Mouse (Mus musculus): ENCODE data around the gene Chst14. TPM values are rescaled to one million over a fixed set of nuclear protein-coding genes. Genes with fewer than 3 reads are reported as not detected.

The Chst14 gene
- polyA plus RNA-seq, 1 experiment from 2014 or later: 21.6 TPM

DNA sequence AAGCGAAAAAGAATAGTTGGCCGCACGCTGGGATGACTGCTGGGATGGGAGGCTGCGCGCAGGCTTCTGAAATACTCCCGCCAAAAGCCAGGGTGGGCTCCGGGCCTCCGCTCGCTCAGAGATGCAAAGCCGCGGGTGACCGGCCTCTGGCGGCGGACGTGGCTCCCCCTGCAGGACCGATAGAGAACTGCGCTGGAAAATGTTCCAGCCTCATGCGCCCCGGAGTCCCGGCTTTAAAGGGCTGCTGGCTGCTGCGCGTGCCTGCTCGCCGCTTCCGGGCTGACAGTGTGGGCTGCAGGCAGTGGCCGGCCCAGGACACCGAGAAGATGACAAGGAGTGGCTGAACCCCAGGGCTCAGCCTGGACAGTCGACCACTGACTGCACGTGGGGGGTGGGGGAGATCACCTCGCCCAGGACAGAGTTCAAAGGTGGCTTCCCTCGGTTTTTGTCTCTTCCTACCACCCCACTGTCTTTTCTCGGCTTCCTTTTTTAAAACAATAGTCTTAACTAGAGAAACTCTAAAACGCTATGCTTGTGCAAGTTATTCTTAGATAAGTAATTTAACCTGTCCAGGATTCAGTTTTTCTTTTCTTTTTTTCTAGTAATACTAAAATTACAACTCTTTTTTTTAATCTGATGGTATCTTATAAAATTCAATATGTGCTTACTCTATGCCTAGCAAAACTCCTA lies 46.5 kb downstream of the Chst14 start:
- Histone ChIP-seq H3K36me3 (no peaks in the 10 kb centered on the region), H3K9ac (peak overlapping the region; percentile 67), H3K4me2 (peak overlapping the region; percentile 72), H3K4me3 (peak overlapping the region; percentile 45), H3K27me3 (replicated peaks) (peaks cover 46% of the 10 kb centered on the region), H3K27ac (replicated peaks) (no peak overlapping the region), H3K9me3 (no peaks in the 10 kb centered on the region), H3K4me1 (peaks cover 15% of the 10 kb centered on the region)
- WGBS: 2% methylated on average over 33 of the region's 33 CpGs
- ATAC-seq (ENCODE audit: extremely low read depth, insufficient number of reproducible peaks, low FRiP score, low TSS enrichment): no peak; the same call in 1 of the 2 replicates

DNA sequence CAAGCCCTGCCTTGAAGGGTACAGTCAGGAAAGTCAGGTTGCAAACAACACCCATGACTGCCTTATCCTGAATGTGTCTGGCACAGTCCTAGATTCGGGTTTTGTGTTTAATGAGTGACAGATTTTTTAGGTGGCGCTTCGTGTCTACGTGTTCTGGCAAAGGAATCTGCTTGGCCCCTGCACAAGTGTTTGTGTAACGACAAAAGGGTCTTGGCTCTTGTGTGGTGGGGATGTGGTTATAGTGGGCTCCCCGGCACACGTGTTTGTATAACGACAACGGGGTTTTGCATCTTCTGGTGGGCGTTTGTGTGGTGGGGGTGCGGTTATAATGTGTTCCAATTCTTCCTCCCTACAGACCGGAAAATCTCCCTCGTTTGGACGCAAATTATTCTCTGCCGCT lies 49.6 kb downstream of the Chst14 start:
- H3K9ac ChIP-seq: peak overlapping the region; percentile 84
- H3K4me2 ChIP-seq: peak overlapping the region; percentile 90
- H3K4me1 ChIP-seq: peaks cover 15% of the 10 kb centered on the region
- 6% methylated on average over 15 of the region's 15 CpGs for WGBS
- no peaks in the 10 kb centered on the region for H3K9me3 ChIP-seq
- no peaks in the 10 kb centered on the region for H3K36me3 ChIP-seq
- 0 out of 2 replicates have a peak, but pooled peaks have one; percentile 8 for ATAC-seq (ENCODE audit: extremely low read depth, insufficient number of reproducible peaks, low FRiP score, low TSS enrichment)
- H3K4me3 ChIP-seq: peak overlapping the region; percentile 65
- H3K27ac ChIP-seq (replicated peaks): no peak overlapping the region
- peaks cover 46% of the 10 kb centered on the region for H3K27me3 ChIP-seq (replicated peaks)

DNA sequence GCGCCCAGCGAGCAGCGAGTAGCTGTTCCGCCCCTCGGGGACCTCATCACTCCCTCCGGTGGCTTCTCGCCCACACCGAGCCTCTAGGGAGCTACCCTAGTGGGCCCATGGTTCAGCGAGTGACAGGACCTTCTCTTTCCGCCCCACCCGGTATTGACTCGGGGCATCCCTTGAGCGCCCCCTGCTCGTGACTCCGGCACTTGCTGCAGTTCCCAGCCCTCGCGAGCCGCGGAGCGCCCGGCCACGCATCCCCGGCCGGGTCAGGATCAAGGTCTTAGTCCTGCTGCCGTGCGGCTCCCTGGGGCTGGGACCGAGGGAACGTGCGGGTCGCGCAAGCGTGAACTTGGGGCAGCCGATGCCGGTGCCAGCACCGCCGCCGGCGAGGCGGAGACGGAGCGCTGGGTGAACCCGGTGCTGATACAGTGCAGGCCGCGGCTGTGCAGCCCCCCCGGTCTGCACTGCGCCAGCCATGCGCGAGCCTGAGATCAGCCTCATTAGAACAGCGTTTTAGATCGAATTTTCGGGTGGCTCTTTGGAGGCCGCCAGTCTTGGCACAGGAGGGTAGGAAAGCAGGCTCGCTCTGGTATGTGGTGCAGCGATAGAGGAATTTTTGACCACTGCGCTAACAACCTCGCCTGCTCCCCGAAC lies 50.1 kb downstream of the Chst14 start:
- Histone ChIP-seq H3K4me2 (peak overlapping the region; percentile 90), H3K4me1 (peaks cover 15% of the 10 kb centered on the region), H3K27me3 (replicated peaks) (peaks cover 46% of the 10 kb centered on the region), H3K4me3 (peak overlapping the region; percentile 65), H3K9ac (peak overlapping the region; percentile 84), H3K36me3 (no peaks in the 10 kb centered on the region), H3K27ac (replicated peaks) (0 out of 2 replicates have a peak overlapping the region, but pooled peaks have one; percentile 16), H3K9me3 (no peaks in the 10 kb centered on the region)
- ATAC-seq (ENCODE audit: extremely low read depth, insufficient number of reproducible peaks, low FRiP score, low TSS enrichment): peak; percentile 55
- WGBS: 2% methylated on average over 57 of the region's 57 CpGs

DNA sequence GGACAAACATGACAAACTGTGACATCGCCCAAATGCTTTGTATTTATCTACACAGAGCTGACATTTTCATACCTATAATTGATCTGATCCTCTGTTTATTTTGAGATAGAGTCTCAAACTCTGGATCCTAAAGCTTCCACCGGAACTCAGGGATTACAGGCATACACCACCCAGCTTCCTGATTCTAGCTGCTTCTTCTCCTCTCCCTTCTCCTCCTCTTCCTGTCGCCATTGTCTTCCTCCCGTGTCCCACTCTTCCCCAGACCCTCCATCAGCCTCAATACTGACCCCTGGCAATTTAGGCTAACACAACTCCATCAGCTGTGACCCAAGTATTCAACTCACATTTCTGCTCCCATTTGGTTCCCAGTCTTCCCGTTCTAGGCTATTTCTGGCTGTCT lies 50.6 kb downstream of the Chst14 start:
- no peaks in the 10 kb centered on the region for H3K9me3 ChIP-seq
- no peaks in the 10 kb centered on the region for H3K36me3 ChIP-seq
- peaks cover 40% of the 10 kb centered on the region for H3K27me3 ChIP-seq (replicated peaks)
- H3K4me1 ChIP-seq: peaks cover 15% of the 10 kb centered on the region
- H3K4me3 ChIP-seq: peak overlapping the region; percentile 65
- H3K27ac ChIP-seq (replicated peaks): no peak overlapping the region
- no peak for ATAC-seq (ENCODE audit: extremely low read depth, insufficient number of reproducible peaks, low FRiP score, low TSS enrichment)
- 12% methylated on average over 5 of the region's 5 CpGs for WGBS
- peak overlapping the region; percentile 84 for H3K9ac ChIP-seq
- peak overlapping the region; percentile 90 for H3K4me2 ChIP-seq

DNA sequence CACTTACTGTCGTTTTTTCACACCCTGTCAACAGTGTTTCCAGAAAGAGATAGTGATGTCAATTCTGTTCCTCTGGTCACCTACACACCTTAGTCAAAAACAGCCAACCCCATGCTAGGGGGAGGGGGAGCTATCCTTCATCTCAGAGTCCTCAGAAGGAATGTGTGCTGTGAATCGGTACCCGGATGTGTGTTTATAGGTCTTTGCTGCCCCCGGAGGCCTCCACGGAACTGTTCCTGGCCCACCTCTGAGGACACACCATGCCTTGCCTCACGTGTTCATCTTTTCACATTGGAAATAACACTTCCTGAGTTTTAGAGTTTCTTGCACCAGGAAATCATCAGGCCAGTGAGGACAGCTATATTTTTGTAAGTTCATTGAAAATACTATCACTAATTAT lies 51.8 kb downstream of the Chst14 start:
- no peak overlapping the region for H3K9ac ChIP-seq
- H3K4me1 ChIP-seq: peaks cover 13% of the 10 kb centered on the region
- H3K4me3 ChIP-seq: no peak overlapping the region
- H3K9me3 ChIP-seq: no peaks in the 10 kb centered on the region
- H3K27ac ChIP-seq (replicated peaks): no peak overlapping the region
- H3K27me3 ChIP-seq (replicated peaks): peaks cover 38% of the 10 kb centered on the region
- WGBS: 25% methylated on average over 6 of the region's 6 CpGs
- no peak overlapping the region for H3K4me2 ChIP-seq
- no peak for ATAC-seq (ENCODE audit: extremely low read depth, insufficient number of reproducible peaks, low FRiP score, low TSS enrichment)
- H3K36me3 ChIP-seq: no peaks in the 10 kb centered on the region

Other genes starting within 250 kb of the Chst14 start
- 0.67 and 0.73 TPM in 2 replicates for gene Ankrd63, start 222.5 kb upstream of the Chst14 start, polyA plus RNA-seq (2015; fragmentation: Nextera tagmentation; extraction: Ambion mirVana)
- gene Plcb2, start 198.1 kb upstream of the Chst14 start, polyA plus RNA-seq (2015; fragmentation: Nextera tagmentation; extraction: Ambion mirVana): 0.94 and 1.6 TPM in 2 replicates
- gene Inafm2, start 180.7 kb upstream of the Chst14 start, polyA plus RNA-seq (2015; fragmentation: Nextera tagmentation; extraction: Ambion mirVana): 36.2 and 38.3 TPM in 2 replicates
- 2.2 and 2.9 TPM in 2 replicates for gene Ccdc9b, start 163.8 kb upstream of the Chst14 start, polyA plus RNA-seq (2015; fragmentation: Nextera tagmentation; extraction: Ambion mirVana)
- not detected in 2 replicates for gene Phgr1, start 153.7 kb upstream of the Chst14 start, polyA plus RNA-seq (2015; fragmentation: Nextera tagmentation; extraction: Ambion mirVana)
- 0.17 and 0.24 TPM in 2 replicates for gene Disp2, start 146.8 kb upstream of the Chst14 start, polyA plus RNA-seq (2015; fragmentation: Nextera tagmentation; extraction: Ambion mirVana)
- gene Knstrn, start 112.5 kb upstream of the Chst14 start, polyA plus RNA-seq (2015; fragmentation: Nextera tagmentation; extraction: Ambion mirVana): 100 and 115 TPM in 2 replicates
- gene Ivd, start 64.5 kb upstream of the Chst14 start, polyA plus RNA-seq (2015; fragmentation: Nextera tagmentation; extraction: Ambion mirVana): 69.9 and 75.6 TPM in 2 replicates
- gene Bahd1, start 26.1 kb upstream of the Chst14 start, polyA plus RNA-seq (2015; fragmentation: Nextera tagmentation; extraction: Ambion mirVana): 2.3 and 3.1 TPM in 2 replicates
- 16.0 and 17.6 TPM in 2 replicates for gene Ccdc32, start 102.9 kb downstream of the Chst14 start, polyA plus RNA-seq (2015; fragmentation: Nextera tagmentation; extraction: Ambion mirVana)
- 4.1 and 4.6 TPM in 2 replicates for gene Rpusd2, start 108.3 kb downstream of the Chst14 start, polyA plus RNA-seq (2015; fragmentation: Nextera tagmentation; extraction: Ambion mirVana)
- 31.4 and 34.7 TPM in 2 replicates for gene Knl1, start 120.6 kb downstream of the Chst14 start, polyA plus RNA-seq (2015; fragmentation: Nextera tagmentation; extraction: Ambion mirVana)
- gene Rad51, start 186.3 kb downstream of the Chst14 start, polyA plus RNA-seq (2015; fragmentation: Nextera tagmentation; extraction: Ambion mirVana): 30.7 and 31.1 TPM in 2 replicates
- 23.3 and 26.6 TPM in 2 replicates for gene Rmdn3, start 230.5 kb downstream of the Chst14 start, polyA plus RNA-seq (2015; fragmentation: Nextera tagmentation; extraction: Ambion mirVana)
- gene Gchfr, start 241.3 kb downstream of the Chst14 start, polyA plus RNA-seq (2015; fragmentation: Nextera tagmentation; extraction: Ambion mirVana): 5.3 and 7.9 TPM in 2 replicates
- 0.37 and 0.44 TPM in 2 replicates for gene Gm14137, start 248.0 kb downstream of the Chst14 start, polyA plus RNA-seq (2015; fragmentation: Nextera tagmentation; extraction: Ambion mirVana)